Mouse (Mus musculus): ENCODE data around the gene Ubap2l. TPM values are rescaled to one million over a fixed set of nuclear protein-coding genes. Genes with fewer than 3 reads are reported as not detected.

The Ubap2l gene
- polyA plus RNA-seq, 1 experiment from 2014 or later = 57.4 TPM

DNA sequence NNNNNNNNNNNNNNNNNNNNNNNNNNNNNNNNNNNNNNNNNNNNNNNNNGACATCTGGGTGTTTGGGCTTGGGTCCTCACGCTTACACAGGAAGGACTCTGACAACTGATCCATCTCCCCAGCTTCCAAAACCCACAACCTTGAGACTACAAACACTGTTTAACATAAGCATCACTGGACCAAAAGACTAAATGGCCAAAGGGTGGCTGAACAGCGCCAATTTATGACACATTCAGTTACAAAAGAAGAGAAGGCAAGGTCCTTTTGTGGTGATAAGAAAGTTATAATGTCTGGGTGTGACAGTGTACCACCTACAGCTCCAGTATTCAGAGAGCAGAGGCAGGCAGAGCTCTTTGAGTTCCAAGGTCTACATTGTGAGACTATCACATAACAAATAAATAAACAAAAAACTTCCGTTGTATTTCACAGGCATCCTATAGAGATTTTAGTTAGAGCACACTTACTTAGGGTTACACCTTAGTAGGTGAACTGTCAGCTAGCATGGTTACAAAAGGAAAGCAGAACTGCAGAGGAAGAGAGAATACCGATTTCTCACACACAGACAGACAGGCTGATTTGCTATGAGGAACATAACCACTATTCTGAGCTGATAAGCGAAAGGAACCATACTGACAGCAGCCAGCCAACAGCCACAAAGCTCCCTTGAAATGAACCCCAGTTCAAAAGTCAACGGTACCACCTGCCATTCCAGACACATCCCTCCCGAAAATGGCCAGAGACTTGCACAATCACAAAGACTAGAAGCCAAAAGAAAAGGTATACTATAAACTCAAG lies 96.1 kb downstream of the Ubap2l start:
- H3K4me2 ChIP-seq (ENCODE audit: low read depth, low read length) = no peak overlapping the region
- TF ChIP-seq EP300 (IDR thresholded peaks at IDR 0.05; ENCODE audit: low read depth) = no peak
- TF ChIP-seq CTCF (IDR thresholded peaks at IDR 0.05; ENCODE audit: low read depth) = no peak
- WGBS (ENCODE audit: insufficient replicate concordance) = 74% methylated on average over 7 of the region's 7 CpGs

DNA sequence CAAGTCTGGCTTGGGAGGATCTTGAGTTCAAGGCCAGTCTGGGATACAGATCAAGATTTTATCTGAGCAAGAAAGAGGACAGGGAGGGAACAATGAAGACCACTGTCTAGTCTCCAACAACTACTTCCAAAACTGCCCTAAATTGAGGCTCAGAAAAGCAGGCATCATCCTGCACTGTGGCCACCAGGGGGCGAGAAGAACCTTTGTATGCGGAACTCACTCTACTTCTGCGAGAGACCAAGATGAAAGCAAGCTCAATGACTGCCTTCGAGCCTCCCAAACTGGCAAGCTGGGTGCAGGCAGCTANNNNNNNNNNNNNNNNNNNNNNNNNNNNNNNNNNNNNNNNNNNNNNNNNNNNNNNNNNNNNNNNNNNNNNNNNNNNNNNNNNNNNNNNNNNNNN lies 99.0 kb downstream of the Ubap2l start:
- H3K36me3 ChIP-seq (replicated peaks; ENCODE audit: insufficient read depth, low read length) = peaks cover 33% of the 10 kb centered on the region
- H3K27ac ChIP-seq (ENCODE audit: low read depth) = no peak overlapping the region
- TF ChIP-seq EP300 (IDR thresholded peaks at IDR 0.05; ENCODE audit: low read depth) = no peak
- TF ChIP-seq CTCF (IDR thresholded peaks at IDR 0.05; ENCODE audit: low read depth) = peak; percentile 97
- no peaks in the 10 kb centered on the region for H3K27me3 ChIP-seq (ENCODE audit: insufficient read depth, low read length)
- peak; percentile 83 for DNase-seq
- no peak overlapping the region for H3K9ac ChIP-seq (replicated peaks)
- WGBS (ENCODE audit: insufficient replicate concordance) = 6% methylated on average over 4 of the region's 4 CpGs
- no peaks in the 10 kb centered on the region for H3K4me1 ChIP-seq (ENCODE audit: insufficient read depth)
- H3K4me2 ChIP-seq (ENCODE audit: low read depth, low read length) = no peak overlapping the region
- H3K9me3 ChIP-seq (ENCODE audit: low read length) = no peaks in the 10 kb centered on the region
- ATAC-seq = no peak
- H3K4me3 ChIP-seq (ENCODE audit: low read depth, low read length) = no peak overlapping the region

More for the DNA sequence above, 96.1 kb downstream of the Ubap2l start:
- no peak overlapping the region for H3K9ac ChIP-seq (replicated peaks)
- no peak overlapping the region for H3K4me3 ChIP-seq (ENCODE audit: low read depth, low read length)
- H3K27me3 ChIP-seq (ENCODE audit: insufficient read depth, low read length) = peaks cover 5% of the 10 kb centered on the region; the same call in 1 of the 2 replicates
- ATAC-seq = no peak
- H3K36me3 ChIP-seq (replicated peaks; ENCODE audit: insufficient read depth, low read length) = peaks cover 22% of the 10 kb centered on the region
- no peaks in the 10 kb centered on the region for H3K9me3 ChIP-seq (ENCODE audit: low read length)
- no peak for DNase-seq
- no peak overlapping the region for H3K27ac ChIP-seq (ENCODE audit: low read depth)
- H3K4me1 ChIP-seq (ENCODE audit: insufficient read depth) = peaks cover 13% of the 10 kb centered on the region

MicroRNA genes within 50 kb of the gene (microRNA counts, 519-probe panel; counts per million panel counts)
- 5,211 counts per million, percentile 60 among the panel's probes with 10 or more counts for microRNA mmu-miR-190b

Small RNA genes lying within 50 kb of the gene (microRNA-seq; reads per million reads assigned to microRNA genes)
- gene Mir190b (7.3 reads per million, percentile 14 among the genes with 10 or more reads in this experiment), gene Mir7669 (1.2 reads per million)

Other genes with a start within 250 kb of the Ubap2l start
- 0.92 and 1.00 TPM in 2 replicates for gene She, start 221.3 kb downstream of the Ubap2l start, polyA plus RNA-seq (2015; fragmentation: Nextera tagmentation; extraction: Ambion mirVana)
- 10.2 and 11.8 TPM in 2 replicates for gene Il6ra, start 139.4 kb downstream of the Ubap2l start, polyA plus RNA-seq (2015; fragmentation: Nextera tagmentation; extraction: Ambion mirVana)
- gene Atp8b2, start 89.1 kb downstream of the Ubap2l start, polyA plus RNA-seq (2015; fragmentation: Nextera tagmentation; extraction: Ambion mirVana) = 0.88 and 1.4 TPM in 2 replicates
- gene Hax1, start 53.8 kb downstream of the Ubap2l start, polyA plus RNA-seq (2015; fragmentation: Nextera tagmentation; extraction: Ambion mirVana) = 95.6 and 99.6 TPM in 2 replicates
- gene 4933434E20Rik, start 992 bp downstream of the Ubap2l start, polyA plus RNA-seq (2015; fragmentation: Nextera tagmentation; extraction: Ambion mirVana) = 64.6 and 66.7 TPM in 2 replicates
- 156 and 162 TPM in 2 replicates for gene Tpm3, start 20.0 kb upstream of the Ubap2l start, polyA plus RNA-seq (2015; fragmentation: Nextera tagmentation; extraction: Ambion mirVana)
- 0.02 and 0.04 TPM in 2 replicates for gene Nup210l, start 51.5 kb upstream of the Ubap2l start, polyA plus RNA-seq (2015; fragmentation: Nextera tagmentation; extraction: Ambion mirVana)
- 821 and 885 TPM in 2 replicates for gene Rps27, start 161.0 kb upstream of the Ubap2l start, polyA plus RNA-seq (2015; fragmentation: Nextera tagmentation; extraction: Ambion mirVana)
- 4.9 and 6.1 TPM in 2 replicates for gene Rab13, start 161.1 kb upstream of the Ubap2l start, polyA plus RNA-seq (2015; fragmentation: Nextera tagmentation; extraction: Ambion mirVana)
- 68.7 and 74.3 TPM in 2 replicates for gene Jtb, start 179.0 kb upstream of the Ubap2l start, polyA plus RNA-seq (2015; fragmentation: Nextera tagmentation; extraction: Ambion mirVana)
- gene Creb3l4, start 190.9 kb upstream of the Ubap2l start, polyA plus RNA-seq (2015; fragmentation: Nextera tagmentation; extraction: Ambion mirVana) = 0.15 and 0.41 TPM in 2 replicates
- gene Slc39a1, start 195.5 kb upstream of the Ubap2l start, polyA plus RNA-seq (2015; fragmentation: Nextera tagmentation; extraction: Ambion mirVana) = 41.7 and 54.0 TPM in 2 replicates
- 6.6 and 7.9 TPM in 2 replicates for gene Crtc2, start 201.5 kb upstream of the Ubap2l start, polyA plus RNA-seq (2015; fragmentation: Nextera tagmentation; extraction: Ambion mirVana)
- 2.0 TPM in 2 replicates for gene Dennd4b, start 212.6 kb upstream of the Ubap2l start, polyA plus RNA-seq (2015; fragmentation: Nextera tagmentation; extraction: Ambion mirVana)
- 2.3 and 3.1 TPM in 2 replicates for gene Gatad2b, start 240.6 kb upstream of the Ubap2l start, polyA plus RNA-seq (2015; fragmentation: Nextera tagmentation; extraction: Ambion mirVana)